19 mouse cellular contexts compared by ENCODE assay signal in genomic region chr10:13915211-13915610, GRCm38 (mm10). TPM values are rescaled to one million over a fixed set of nuclear protein-coding genes. Genes with fewer than 3 reads are reported as not detected.
A peak's percentile ranks its signal among the peaks of the same experiment; 100 is the strongest.
DNase-seq lines count a peak whose midpoint lies in the region; ATAC-seq lines count a peak whose summit lies in the region.
"Had no signal": no experiment of that assay in that cellular context is flagged by ENCODE, and none has a peak within 500 bp of the region (broad histone marks: within the 10 kb centered on the region; RNA-seq: fewer than 3 reads in every experiment).

No protein-coding gene starts in this region.

- no peak for DNase-seq in frontal cortex, postnatal 14 days (ENCODE audit: low spot score in 2 of 2)
- peak; percentile 18 for DNase-seq in layer of hippocampus, adult 11-12 months (ENCODE audit: low spot score)
- no peak for DNase-seq in layer of hippocampus, postnatal 25 days (ENCODE audit: extremely low spot score in 1 of 2, low spot score in 1 of 2)
- DNase-seq in right cerebral cortex, adult 2 months (ENCODE audit: low spot score in 2 of 2) = peak; percentile 10 to 23
- no peak for DNase-seq in right cerebral cortex, postnatal 14 days
- DNase-seq in ovary, postnatal 36 days (ENCODE audit: low spot score) = no peak
- no peak for DNase-seq in spleen, adult 18-20 months
- DNase-seq: adrenal gland, postnatal 25 days; cerebellum, adult 2 months; cerebellum, postnatal 14 days; gastrocnemius, postnatal 36 days; heart, adult 2 months; kidney, adult 8-10 months; kidney, postnatal 14 days had no signal

- peak; percentile 97 for ATAC-seq in frontal cortex, adult (ENCODE audit: low TSS enrichment)
- ATAC-seq: forebrain, embryonic 13.5 days; intestine, embryonic 16.5 days; midbrain, embryonic 16.5 days had no signal

RNA-seq across cellular contexts. Expression of gene Aig1, which starts 46.4 kb away (rescaled TPM):
- 10 to 100 TPM; 57.7 to 62.6 TPM for total RNA-seq in layer of hippocampus, postnatal 25 days (2021)
- total RNA-seq: MEL had no signal

RNA-seq across cellular contexts. Expression of gene Hivep2, which starts 50.7 kb away (rescaled TPM):
- 100 to 1,000 TPM; 202 to 236 TPM for total RNA-seq in layer of hippocampus, postnatal 25 days (2021)
- total RNA-seq: MEL had no signal

Comparison
In these comparisons a context has a peak if more than half of its experiments do, and no peak if none do; other contexts are left out.
1. DNase-seq: peak in layer of hippocampus, adult 11-12 months (single experiment) and right cerebral cortex, adult 2 months (2 of 2); none in frontal cortex, postnatal 14 days (0 of 2), layer of hippocampus, postnatal 25 days (0 of 2), right cerebral cortex, postnatal 14 days (single experiment), ovary, postnatal 36 days (single experiment) and spleen, adult 18-20 months (0 of 2).